Mouse (Mus musculus) gastrocnemius, postnatal 25 days (tissue): ENCODE measurements at regions not wholly inside any gene's neighbourhood (a gene's known extent, or its start where the extent isn't known, plus 50 kb on each side); places are given as distances from the start of the nearest gene placed in this dataset.

ENCODE experiments used
- DNase-seq: peaks from one replicate; pipeline ENCODE4 v3.0.0; 2022

DNA sequence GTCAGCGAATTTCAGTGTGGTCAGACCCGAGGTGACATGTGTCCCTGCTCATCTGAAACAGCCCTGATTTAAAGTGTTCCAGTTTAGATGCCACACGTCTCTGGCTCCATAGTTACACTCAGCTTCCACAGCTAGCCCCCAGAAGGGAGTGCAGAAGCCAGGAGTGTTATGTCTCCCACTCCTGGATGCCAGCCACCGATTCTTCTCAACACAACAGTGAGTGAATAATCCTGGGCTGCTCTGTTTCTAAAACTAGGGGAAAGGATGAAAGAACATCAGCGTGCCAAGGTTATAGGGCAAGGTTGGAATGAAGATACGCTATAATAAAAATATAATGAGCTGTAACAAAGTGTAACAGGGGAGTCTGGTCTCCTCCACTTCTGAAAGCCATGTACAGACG, 51.5 kb upstream of the Stmnd1 start:
- DNase-seq, result no peak

GRCm38 (mm10) chr13:46218101-46218701, 55.3 kb upstream of the Stmnd1 start:
- DNase-seq, result peak; percentile 24

DNA sequence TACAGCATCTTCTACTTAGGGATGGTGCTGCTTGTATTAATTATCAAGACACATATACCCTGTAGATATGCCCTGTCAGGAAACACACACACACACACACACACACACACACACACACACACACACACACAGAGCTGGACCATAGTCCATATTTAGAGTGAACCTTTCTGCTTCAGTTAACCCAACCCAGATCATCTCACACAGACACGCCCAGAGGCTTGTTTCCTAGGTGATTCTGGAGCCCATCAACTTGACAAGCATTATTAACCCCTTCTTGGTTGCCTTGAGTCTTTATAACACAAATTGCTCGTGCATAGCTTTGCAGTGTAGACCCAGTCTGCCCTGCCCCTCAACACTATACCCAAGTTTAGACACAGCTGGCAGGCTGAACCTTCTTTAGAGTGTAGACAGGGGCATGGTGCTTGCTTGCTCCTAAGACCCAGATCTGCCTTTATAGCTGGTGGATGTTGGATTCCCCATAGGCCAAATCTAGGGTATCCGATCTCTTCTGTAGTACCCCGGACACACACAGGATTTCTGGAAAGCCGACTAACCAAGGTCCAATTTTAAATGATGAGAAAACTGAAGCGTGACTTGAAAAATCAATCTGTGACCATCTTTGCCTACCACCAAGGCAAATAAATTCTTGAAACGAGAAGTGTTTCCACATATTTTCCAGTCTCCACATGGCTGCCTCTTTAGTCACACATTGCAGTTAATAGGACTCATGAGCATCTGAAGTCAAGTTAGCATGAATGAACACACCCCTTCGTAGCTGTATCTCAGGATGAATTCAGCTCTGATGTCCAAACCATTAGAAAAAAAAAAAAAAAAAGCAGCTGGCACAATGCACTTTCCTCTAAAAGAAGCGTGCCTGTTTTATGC, 56.3 kb upstream of the Stmnd1 start:
- DNase-seq, result no peak

- no peak for DNase-seq
These were observed 70.0 kb upstream of the Stmnd1 start for GRCm38 (mm10) chr13:46203551-46203950.

DNA sequence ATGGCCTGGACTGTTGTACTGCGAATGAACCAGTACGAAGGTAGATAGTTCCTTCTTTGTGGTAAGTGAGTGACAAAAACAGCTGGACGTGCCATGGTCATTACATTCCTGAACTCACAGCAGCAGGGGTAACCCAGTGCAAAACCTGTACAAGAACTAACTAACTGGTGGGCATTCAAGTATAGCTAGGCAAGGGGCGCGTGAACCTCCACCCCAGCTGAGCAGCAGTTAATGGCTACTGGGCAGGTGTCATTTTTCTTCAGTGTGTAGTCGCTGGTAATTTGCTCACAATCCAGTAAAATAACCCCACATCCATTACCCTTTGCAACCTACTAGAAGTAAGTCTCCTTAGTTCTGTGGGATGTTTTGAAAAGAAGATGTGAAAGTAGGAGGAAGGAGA, 70.9 kb upstream of the Stmnd1 start:
- DNase-seq, result no peak

GRCm38 (mm10) chr13:46201029-46201599, 72.4 kb upstream of the Stmnd1 start:
- DNase-seq, result no peak

- no peak for DNase-seq
These were observed 80.4 kb upstream of the Stmnd1 start for GRCm38 (mm10) chr13:46193131-46193530.

DNA sequence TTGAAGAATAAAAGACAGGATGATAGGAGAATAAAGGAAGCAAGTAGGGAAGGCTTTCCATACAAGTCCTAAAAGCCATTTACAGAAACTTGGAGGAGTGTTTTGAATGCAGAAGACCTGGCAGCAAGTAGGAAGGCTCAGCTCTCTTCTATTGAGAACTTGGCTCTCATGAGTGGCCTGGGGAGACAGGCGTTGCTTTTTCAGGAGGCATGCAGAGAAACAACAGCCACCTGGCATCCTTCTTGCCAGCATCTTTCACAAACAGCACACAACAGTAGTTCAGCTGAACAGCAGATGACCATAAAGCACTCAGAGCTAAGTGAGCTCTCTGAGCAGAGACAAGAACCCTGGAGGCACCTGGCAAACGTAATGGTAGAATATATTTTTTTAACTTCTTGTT, 83.8 kb upstream of the Stmnd1 start:
- no peak for DNase-seq

DNA sequence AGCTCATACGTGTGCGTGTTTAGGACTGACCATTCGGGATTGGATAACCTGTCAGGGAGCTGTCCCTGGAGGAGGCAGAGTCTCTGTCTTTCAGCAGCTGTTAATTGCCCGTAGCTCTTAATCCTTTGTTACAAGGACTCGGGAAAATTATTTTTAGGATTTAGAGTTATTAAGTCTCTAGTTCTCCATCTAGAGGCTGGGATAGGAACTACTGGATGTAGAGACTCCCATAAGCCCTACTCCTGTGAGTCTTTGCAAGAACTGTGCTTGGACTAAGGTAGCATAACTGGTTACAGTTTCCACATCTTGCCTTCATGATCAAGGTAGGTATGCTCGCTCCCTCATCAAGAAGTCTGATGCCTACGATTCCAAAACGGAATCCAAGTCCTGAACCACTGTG, 90.7 kb upstream of the Stmnd1 start:
- DNase-seq, result no peak

DNA sequence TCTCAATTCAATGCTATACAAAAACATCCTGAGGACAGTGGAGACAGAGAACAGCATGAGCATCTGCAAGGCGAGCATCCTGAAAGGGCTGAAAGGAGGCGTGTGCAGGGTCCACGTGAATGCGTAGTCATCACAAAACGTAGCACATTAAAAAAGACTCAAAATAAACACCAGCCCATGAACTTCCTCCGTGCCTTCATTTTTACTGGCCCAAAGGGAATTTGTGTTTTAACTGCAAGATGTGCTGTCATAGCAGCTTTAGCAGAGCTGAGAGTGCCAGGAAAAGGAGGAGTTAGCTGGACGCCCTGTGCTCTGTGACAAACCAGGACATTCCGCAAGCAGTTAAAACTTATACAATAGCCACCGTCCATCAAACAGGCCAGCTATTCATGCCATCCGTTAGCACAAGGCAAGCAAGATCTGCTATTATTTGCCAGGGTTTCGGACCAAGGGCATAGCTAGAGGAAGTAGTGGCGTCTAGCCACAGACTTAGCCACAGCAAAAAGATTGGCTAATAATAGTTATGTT, 92.9 kb upstream of the Stmnd1 start:
- peak; percentile 44 for DNase-seq

DNA sequence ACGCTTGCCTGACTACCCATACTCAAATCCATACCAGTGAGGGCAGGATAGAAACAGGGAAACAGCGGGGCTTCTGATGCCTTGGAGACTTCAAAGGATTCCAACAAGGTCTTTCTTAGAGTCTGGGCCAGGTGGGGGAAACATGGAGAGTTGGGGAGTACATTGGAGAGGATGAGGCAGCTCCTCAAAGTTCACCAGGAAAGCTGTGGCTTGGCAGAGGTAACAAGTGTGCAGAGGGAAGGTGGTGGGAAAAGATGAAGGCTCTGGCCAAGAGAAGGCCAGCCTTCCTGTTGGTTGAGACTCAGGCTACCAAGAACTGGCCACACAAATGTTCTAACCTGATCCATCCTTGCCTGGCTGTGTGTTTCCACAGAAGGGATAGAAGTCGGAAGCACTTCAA, 93.6 kb upstream of the Stmnd1 start:
- no peak for DNase-seq

GRCm38 (mm10) chr13:46173103-46173502, 100.4 kb upstream of the Stmnd1 start:
- no peak for DNase-seq

DNA sequence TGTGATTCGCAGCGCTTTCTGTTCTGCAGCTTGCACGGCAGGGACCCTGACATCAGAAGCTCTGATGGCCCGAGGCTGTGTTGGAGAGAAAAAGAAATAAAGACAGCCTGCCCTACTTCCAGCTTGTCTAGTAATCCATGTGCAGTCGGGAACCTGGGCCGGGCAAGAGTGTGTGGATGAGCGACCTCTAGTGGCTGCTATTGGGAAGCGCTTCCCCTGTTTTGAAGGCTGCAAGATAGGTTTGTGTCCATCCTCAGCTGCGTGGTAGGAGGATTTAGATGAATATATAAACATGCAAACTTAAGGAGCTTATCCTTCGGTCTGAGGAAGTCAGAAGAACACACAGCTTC, 111.5 kb upstream of the Stmnd1 start:
- DNase-seq, result peak; percentile 60

GRCm38 (mm10) chr13:46161261-46162024, 112.1 kb upstream of the Stmnd1 start:
- DNase-seq, result peak; percentile 51

DNA sequence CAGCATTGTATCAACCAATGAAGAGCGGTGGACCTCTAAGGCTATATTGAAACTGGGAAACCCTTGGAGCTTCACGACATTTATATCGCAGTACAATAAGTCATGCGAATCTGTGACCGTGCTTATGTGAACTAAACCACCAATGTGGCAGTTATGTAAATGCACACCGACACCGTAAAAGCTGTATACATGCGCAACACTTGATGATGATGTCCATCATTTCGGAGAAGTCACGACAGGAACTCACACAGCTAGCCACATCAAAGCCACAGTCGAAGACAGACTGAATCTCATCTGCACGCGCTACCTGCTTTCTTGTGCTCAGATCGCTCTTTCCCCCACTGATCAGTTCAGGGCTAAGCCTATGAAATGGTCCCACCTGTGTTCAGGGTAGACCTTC, 114.2 kb upstream of the Stmnd1 start:
- DNase-seq, result no peak

- DNase-seq, result no peak
These were observed 120.0 kb upstream of the Stmnd1 start for GRCm38 (mm10) chr13:46153282-46154260.

- no peak for DNase-seq
These were observed 133.5 kb upstream of the Stmnd1 start for GRCm38 (mm10) chr13:46140006-46140405.

GRCm38 (mm10) chr13:46139251-46139650, 134.3 kb upstream of the Stmnd1 start:
- DNase-seq, result no peak

- DNase-seq, result no peak
These were observed 138.1 kb upstream of the Stmnd1 start for GRCm38 (mm10) chr13:46135411-46135810.

GRCm38 (mm10) chr13:46129236-46129855, 144.2 kb upstream of the Stmnd1 start:
- DNase-seq, result no peak

DNA sequence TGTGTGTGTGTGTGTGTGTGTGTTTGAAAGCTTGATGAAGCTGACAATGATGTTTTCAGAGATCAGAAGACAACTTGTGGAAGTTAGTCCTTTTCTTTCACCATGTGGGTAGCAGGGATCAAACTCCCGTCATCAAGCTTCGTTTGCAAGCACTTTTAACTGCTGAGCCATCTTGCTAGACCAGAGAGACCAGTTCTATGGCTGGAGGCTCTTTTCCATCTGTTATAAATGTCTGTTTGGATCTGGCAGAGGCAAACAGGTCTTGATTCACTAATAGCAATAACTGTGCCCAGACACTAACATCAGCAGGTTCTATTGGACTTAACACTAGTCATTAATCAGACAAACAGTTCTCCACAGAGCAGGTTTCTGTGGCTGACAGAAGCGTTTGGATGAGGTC, 150.1 kb upstream of the Stmnd1 start:
- DNase-seq, result peak; percentile 5
